Mouse (Mus musculus) adipocyte (in vitro differentiated cells): ENCODE measurements at regions not wholly inside any gene's neighbourhood (a gene's known extent, or its start where the extent isn't known, plus 50 kb on each side); places are given as distances from the start of the nearest gene placed in this dataset.

ENCODE experiments used
- DNase-seq: peaks from one replicate; pipeline ENCODE4 v3.0.0-alpha.2; 2016; ENCODE audit warnings: low spot score

DNA sequence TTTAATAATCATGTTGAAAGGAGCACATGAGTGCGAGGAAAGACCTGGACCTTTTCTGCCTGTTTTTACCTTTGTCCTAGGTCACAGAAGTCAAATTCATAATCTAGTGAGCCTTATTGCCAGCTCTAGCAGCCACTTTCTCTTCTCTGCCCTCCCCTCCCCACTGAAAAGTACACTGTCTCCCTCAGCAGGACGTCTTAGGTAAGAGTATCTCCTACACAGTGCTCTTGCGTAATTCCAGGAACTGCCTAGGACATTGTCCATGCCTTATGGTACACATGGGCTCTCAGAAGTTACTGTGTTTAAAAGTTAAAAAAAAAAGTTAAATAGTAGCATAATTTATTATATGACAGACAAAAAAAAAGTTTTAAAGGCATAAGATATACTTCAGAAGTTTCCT, 100.7 kb upstream of the Irak1bp1 start:
- no peak for DNase-seq

GRCm38 (mm10) chr9:82729646-82730045, 99.7 kb upstream of the Irak1bp1 start:
- DNase-seq, result no peak

DNA sequence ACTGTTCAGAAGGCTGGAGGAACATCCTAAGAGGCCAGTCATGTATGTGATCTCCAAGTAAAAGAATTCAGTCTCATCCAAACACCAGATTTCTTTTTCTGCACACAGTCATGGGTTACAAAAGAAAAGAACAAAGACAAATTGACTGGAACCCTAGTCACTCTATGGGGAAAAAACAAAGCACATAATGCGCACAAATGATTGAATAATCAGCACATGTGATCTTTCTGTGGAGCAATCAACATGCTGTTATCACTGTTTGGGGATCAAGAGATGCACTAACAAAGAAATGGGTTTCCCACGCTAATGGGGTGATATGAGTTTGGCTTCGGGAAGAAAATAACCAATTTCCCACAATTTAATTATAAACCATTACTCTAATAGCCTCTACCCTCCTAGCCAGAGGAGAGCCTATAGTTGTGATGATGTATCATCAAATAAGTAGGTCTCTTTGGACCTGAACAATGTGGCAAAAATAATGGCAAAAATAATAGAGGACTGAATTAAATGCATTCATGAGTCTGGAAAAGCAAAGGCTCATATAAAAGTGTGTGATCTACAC, 96.2 kb upstream of the Irak1bp1 start:
- no peak for DNase-seq

DNA sequence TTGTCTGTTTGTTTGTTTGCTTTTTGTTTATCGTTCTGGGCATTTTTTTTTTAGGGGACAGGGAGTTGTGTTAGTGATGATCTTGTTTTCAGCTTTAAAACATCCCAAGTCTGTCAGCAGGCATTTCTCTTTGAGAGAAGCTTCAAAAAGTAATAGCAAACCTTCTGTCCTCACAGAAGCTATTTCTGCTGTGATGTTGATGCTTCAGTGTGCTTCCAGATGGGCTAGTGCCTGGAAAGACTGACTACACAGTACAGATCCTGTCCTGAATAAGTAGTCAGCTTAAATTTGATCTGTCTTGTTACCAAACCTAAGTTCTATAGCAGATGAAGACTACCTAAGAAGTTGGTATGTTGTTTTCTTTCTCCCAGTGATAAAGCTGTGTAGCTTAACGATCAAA, 94.4 kb upstream of the Irak1bp1 start:
- DNase-seq, result no peak

GRCm38 (mm10) chr9:82759979-82760378, 69.4 kb upstream of the Irak1bp1 start:
- DNase-seq, result no peak

GRCm38 (mm10) chr9:82760682-82761468, 68.5 kb upstream of the Irak1bp1 start:
- no peak for DNase-seq

DNA sequence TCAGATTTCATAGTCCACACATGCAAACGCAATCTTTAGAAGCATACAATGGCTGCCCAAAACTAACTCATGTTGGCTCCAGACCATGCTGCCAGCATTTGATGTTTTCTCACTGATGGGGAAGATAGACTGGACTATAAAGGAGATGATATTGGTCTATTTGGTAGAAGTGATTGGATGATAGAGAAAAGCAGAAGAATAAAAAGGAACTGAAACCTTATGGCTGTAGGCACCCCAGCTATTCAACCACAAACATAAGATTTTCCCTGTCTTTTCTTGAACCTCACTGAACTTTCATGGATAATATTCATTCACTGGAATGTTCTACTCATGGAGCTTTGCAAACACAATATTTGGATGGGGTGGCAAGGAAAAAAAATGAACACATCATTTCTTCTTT, 65.7 kb upstream of the Irak1bp1 start:
- no peak for DNase-seq
